Mouse (Mus musculus) CH12.LX (cell line): ENCODE measurements at regions not wholly inside any gene's neighbourhood (a gene's known extent, or its start where the extent isn't known, plus 50 kb on each side); places are given as distances from the start of the nearest gene placed in this dataset.

Experiments used
- DNase-seq: peaks from one replicate; pipeline ENCODE4 v3.0.0-alpha.2; 2013; ENCODE audit errors: extremely low read depth
- H3K27ac ChIP-seq: 2 replicates; pipeline ENCODE4 v1.5.1; 2012; ENCODE audit warnings: low read depth, mild to moderate bottlenecking, control low read depth, moderate library complexity; ENCODE audit not compliant: insufficient read depth
- H3K27me3 ChIP-seq: replicated peaks from 2 replicates; pipeline ENCODE3; 2012; ENCODE audit warnings: inconsistent platforms
- H3K36me3 ChIP-seq, 2 experiments: replicated peaks in 1 of 2; 2 replicates each; pipeline versions ENCODE3 to v1.6.1; 2012; ENCODE audit warnings: inconsistent platforms in 1 of 2, low read length in 1 of 2, mild to moderate bottlenecking in 1 of 2, mixed read lengths in 1 of 2, moderate library complexity in 1 of 2; ENCODE audit not compliant: control insufficient read depth in 1 of 2, insufficient read depth in 1 of 2
- H3K4me1 ChIP-seq, 2 experiments: 2 replicates each; pipeline ENCODE4 v1.6.1; 2012; ENCODE audit warnings: inconsistent platforms in 1 of 2, moderate library complexity in 1 of 2; ENCODE audit not compliant: insufficient read depth in 2 of 2, control insufficient read depth in 1 of 2
- H3K4me2 ChIP-seq: 2 replicates; pipeline ENCODE4 v1.6.1; 2012; ENCODE audit warnings: low read depth, mild to moderate bottlenecking, control low read depth; ENCODE audit not compliant: poor library complexity, insufficient read depth, severe bottlenecking
- H3K4me3 ChIP-seq, 3 experiments: fragments of 150-350 bp in 1 of 3; sonication (generic) in 1 of 3; replicated peaks in 1 of 3; 2 replicates each; pipeline versions ENCODE3 to v1.5.1; 2011 to 2012; ENCODE audit warnings: low read depth in 2 of 3, low read length in 2 of 3, mild to moderate bottlenecking in 2 of 3, moderate library complexity in 2 of 3, control low read depth in 1 of 3, improper control_type of control experiment in 1 of 3, inconsistent platforms in 1 of 3, mixed read lengths in 1 of 3; ENCODE audit not compliant: poor library complexity in 1 of 3
- H3K79me2 ChIP-seq: replicated peaks from 2 replicates; pipeline ENCODE4 v1.6.1; 2012; ENCODE audit warnings: mild to moderate bottlenecking, moderate library complexity; ENCODE audit not compliant: control insufficient read depth, poor library complexity, insufficient read depth, severe bottlenecking; ENCODE audit errors: extremely low read depth
- H3K9ac ChIP-seq: 2 replicates; pipeline ENCODE4 v1.6.1; 2012; ENCODE audit warnings: low read depth, mild to moderate bottlenecking, control low read depth, moderate library complexity; ENCODE audit not compliant: insufficient read depth
- H3K9me3 ChIP-seq: replicated peaks from 2 replicates; pipeline ENCODE3; 2012; ENCODE audit warnings: low read length, inconsistent platforms, mixed read lengths
- BHLHE40 ChIP-seq: IDR thresholded peaks from 2 replicates; pipeline ENCODE4 v1.6.1; 2011; ENCODE audit warnings: mild to moderate bottlenecking, low read depth, low read length, improper control_type of control experiment
- CHD1 ChIP-seq: IDR thresholded peaks from 2 replicates; pipeline ENCODE4 v1.6.1; 2012; ENCODE audit warnings: low read depth, low read length, improper control_type of control experiment, inconsistent platforms
- CHD2 ChIP-seq: IDR thresholded peaks from 2 replicates; pipeline ENCODE4 v1.6.1; 2011; ENCODE audit warnings: low read length, improper control_type of control experiment
- CTCF ChIP-seq, 2 experiments: IDR thresholded peaks in 1 of 2; conservative IDR thresholded peaks in 1 of 2; 2 replicates each; pipeline ENCODE4 v1.5.1; 2011 to 2012; ENCODE audit warnings: low read depth in 2 of 2, low read length in 2 of 2, improper control_type of control experiment in 1 of 2, inconsistent platforms in 1 of 2, mild to moderate bottlenecking in 1 of 2, moderate library complexity in 1 of 2
- ELF1 ChIP-seq: IDR thresholded peaks from 2 replicates; pipeline ENCODE4 v1.6.1; 2014; ENCODE audit warnings: low read depth, mild to moderate bottlenecking, inconsistent platforms, low read length, improper control_type of control experiment
- EP300 ChIP-seq: IDR thresholded peaks from 2 replicates; pipeline ENCODE4 v1.6.1; 2011; ENCODE audit warnings: low read length, improper control_type of control experiment
- ETS1 ChIP-seq: conservative IDR thresholded peaks from 2 replicates; pipeline ENCODE4 v1.6.1; 2012; ENCODE audit warnings: low read depth, mild to moderate bottlenecking, inconsistent platforms, low read length, improper control_type of control experiment, moderate library complexity
- GABPA ChIP-seq: IDR thresholded peaks from 2 replicates; pipeline ENCODE4 v1.6.1; 2012; ENCODE audit warnings: low read depth, low read length, improper control_type of control experiment, inconsistent platforms; ENCODE audit not compliant: insufficient replicate concordance
- IRF4 ChIP-seq: IDR thresholded peaks from 2 replicates; pipeline ENCODE4 v1.6.1; 2014; ENCODE audit warnings: low read depth, mild to moderate bottlenecking, inconsistent platforms, low read length, improper control_type of control experiment
- JUND ChIP-seq: conservative IDR thresholded peaks from 2 replicates; pipeline ENCODE4 v1.6.1; 2011; ENCODE audit warnings: low read depth, low read length, improper control_type of control experiment
- KAT2A ChIP-seq: IDR thresholded peaks from 2 replicates; pipeline ENCODE4 v1.6.1; 2012; ENCODE audit warnings: low read length, improper control_type of control experiment, inconsistent platforms; ENCODE audit not compliant: insufficient replicate concordance
- MAZ ChIP-seq: IDR thresholded peaks from 2 replicates; pipeline ENCODE4 v1.6.1; 2012; ENCODE audit warnings: low read depth, mild to moderate bottlenecking, inconsistent platforms, low read length, improper control_type of control experiment, moderate library complexity
- NELFE ChIP-seq: IDR thresholded peaks from 2 replicates; pipeline ENCODE4 v1.6.1; 2011; ENCODE audit warnings: low read depth, low read length, improper control_type of control experiment
- PAX5 ChIP-seq: IDR thresholded peaks from 2 replicates; pipeline ENCODE4 v1.6.1; 2012; ENCODE audit warnings: low read length, inconsistent platforms, mixed read lengths
- POLR2A ChIP-seq: IDR thresholded peaks from 2 replicates; pipeline ENCODE4 v1.6.1; 2011; ENCODE audit warnings: low read depth, mild to moderate bottlenecking, improper control_type of control experiment, low read length
- POLR2AphosphoS2 ChIP-seq: IDR thresholded peaks from 2 replicates; pipeline ENCODE4 v1.6.1; 2011; ENCODE audit warnings: low read depth, low read length, improper control_type of control experiment
- RAD21 ChIP-seq: IDR thresholded peaks from 2 replicates; pipeline ENCODE4 v1.6.1; 2011; ENCODE audit warnings: low read depth, mild to moderate bottlenecking, low read length, improper control_type of control experiment, moderate library complexity
- SIN3A ChIP-seq: IDR thresholded peaks from 2 replicates; pipeline ENCODE4 v1.6.1; 2012; ENCODE audit warnings: low read length, improper control_type of control experiment, inconsistent platforms
- TBP ChIP-seq: conservative IDR thresholded peaks from 2 replicates; pipeline ENCODE4 v1.6.1; 2011; ENCODE audit warnings: low read depth, low read length, improper control_type of control experiment
- ZMIZ1 ChIP-seq: IDR thresholded peaks from 2 replicates; pipeline ENCODE4 v1.6.1; 2012; ENCODE audit warnings: low read depth, mild to moderate bottlenecking, inconsistent platforms, low read length, improper control_type of control experiment
- ZNF384 ChIP-seq: IDR thresholded peaks from 2 replicates; pipeline ENCODE4 v1.6.1; 2012; ENCODE audit warnings: low read depth, low read length, improper control_type of control experiment, inconsistent platforms
- dilution Hi-C: fragments of 300-500 bp; cut with MboI; formaldehyde crosslinking; loops from 2 replicates; pipeline ENCODE4 v1.14.3; 2020; ENCODE audit warnings: low sequenced_read_pairs; ENCODE audit not compliant: extremely low pct_unique_long_range_greater_than_20kb, extremely low pct_ligation_motif_present
- in situ Hi-C: fragments of 300-500 bp; cut with MboI; formaldehyde crosslinking; loops from 3 replicates; pipeline ENCODE4 v1.14.3; 2019; ENCODE audit warnings: low sequenced_read_pairs, low pct_ligation_motif_present, low pct_unique_long_range_greater_than_20kb, mixed read lengths

DNA sequence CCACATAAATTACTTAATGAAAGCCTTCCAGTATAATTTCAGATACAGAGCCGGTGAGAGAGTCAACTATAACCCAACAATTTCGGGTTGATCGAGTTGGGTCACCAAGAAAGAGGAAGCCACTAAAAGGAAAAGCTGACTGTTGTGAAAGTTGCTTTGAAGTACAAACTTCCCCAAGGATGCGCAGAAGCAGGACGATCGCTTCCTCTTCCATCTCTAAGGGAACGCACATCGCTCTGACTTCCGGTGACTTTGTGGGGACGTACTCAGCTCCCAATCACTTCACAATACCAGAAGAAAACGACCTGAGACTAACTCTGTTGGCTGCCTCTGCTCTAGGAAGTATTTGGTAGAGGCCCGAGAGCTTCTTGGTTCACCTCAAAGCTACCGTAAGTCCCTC lies 158.8 kb upstream of the Jmjd1c start (continued):
- TF ChIP-seq IRF4: peak; percentile 86
- peak; percentile 37; the same call in 1 of the 2 replicates for TF ChIP-seq CHD2
- TF ChIP-seq TBP: peak; percentile 66
- peak; percentile 68 for TF ChIP-seq ETS1
- peak; percentile 78 for TF ChIP-seq ELF1
- no peak for TF ChIP-seq ZMIZ1
- TF ChIP-seq BHLHE40: peak; percentile 44
- peak; percentile 90 for TF ChIP-seq EP300
- no peak for TF ChIP-seq KAT2A
- TF ChIP-seq RAD21: no peak
- TF ChIP-seq PAX5: no peak
- peak; percentile 77; the same call in 1 of the 2 replicates for TF ChIP-seq JUND
- TF ChIP-seq POLR2AphosphoS2: no peak
- TF ChIP-seq POLR2A: peak; percentile 50
- no peak for TF ChIP-seq CTCF (conservative IDR thresholded peaks at IDR 0.05 in 1 of 2, IDR thresholded peaks at IDR 0.05 in 1 of 2; ENCODE audit: low read depth in 2 of 2, low read length in 2 of 2)
- TF ChIP-seq NELFE: no peak
- no peak for TF ChIP-seq GABPA
- TF ChIP-seq SIN3A: no peak
- TF ChIP-seq ZNF384: no peak

DNA sequence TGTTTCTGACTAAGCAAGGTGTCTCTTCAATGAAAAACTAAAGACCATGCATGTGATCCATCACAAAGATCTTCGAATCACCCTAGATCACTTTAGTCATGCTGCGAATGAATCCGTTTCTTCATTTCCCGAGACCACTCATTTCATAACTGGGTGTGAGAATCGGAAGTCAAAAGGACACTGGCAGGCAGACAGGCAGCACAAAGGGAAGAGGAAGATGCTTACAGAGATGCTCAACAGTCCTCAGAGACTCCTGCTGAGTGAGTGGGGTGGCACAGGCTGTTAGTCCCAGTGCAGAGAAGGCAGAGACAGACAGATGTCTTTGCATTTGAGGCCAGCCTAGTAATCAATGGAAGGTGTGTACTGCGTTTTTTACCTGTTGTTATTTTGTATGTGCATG lies 155.6 kb upstream of the Jmjd1c start:
- dilution Hi-C loops (no loop called here), in situ Hi-C loops (no loop called here)
- H3K4me2 ChIP-seq: no peak overlapping the region
- no peaks in the 10 kb centered on the region for H3K9me3 ChIP-seq
- H3K4me3 ChIP-seq: no peak overlapping the region
- TF ChIP-seq CHD1: no peak
- TF ChIP-seq MAZ: no peak
- TF ChIP-seq ETS1: no peak
- peak; percentile 33; the same call in 1 of the 2 replicates for TF ChIP-seq IRF4
- TF ChIP-seq JUND: peak; percentile 55; the same call in 1 of the 2 replicates
- TF ChIP-seq POLR2A: peak; percentile 49; the same call in 1 of the 2 replicates
- H3K9ac ChIP-seq: no peak overlapping the region
- no peaks in the 10 kb centered on the region for H3K27me3 ChIP-seq
- no peak overlapping the region; the same call in 1 of the 2 replicates for H3K27ac ChIP-seq
- H3K79me2 ChIP-seq: peaks cover 3% of the 10 kb centered on the region; the same call in 1 of the 2 replicates
- no peak for DNase-seq
- H3K36me3 ChIP-seq: no peaks in the 10 kb centered on the region
- H3K4me1 ChIP-seq: peaks cover 10 to 32% of the 10 kb centered on the region in 2 experiments
